Comparison of ENCODE assay signal across 11 mouse cellular contexts in genomic region chr3:79218566-79219051, GRCm38 (mm10).
A peak's percentile ranks its signal among the peaks of the same experiment; 100 is the strongest.
DNase-seq lines count a peak whose midpoint lies in the region; ATAC-seq and TF ChIP-seq lines count a peak whose summit lies in the region.
"Had no signal": no experiment of that assay in that cellular context is flagged by ENCODE, and none has a peak within 500 bp of the region (broad histone marks: within the 10 kb centered on the region; RNA-seq: fewer than 3 reads in every experiment).

No protein-coding gene starts in this region.

- peaks cover 6% of the 10 kb centered on the region; the same call in 1 of the 2 replicates for H3K4me1 ChIP-seq in forebrain, embryonic 11.5 days (replicated peaks; ENCODE audit: control insufficient read depth, insufficient read depth, low read length)
- H3K4me1 ChIP-seq in forebrain, embryonic 13.5 days = peaks cover 27% of the 10 kb centered on the region
- H3K4me1 ChIP-seq in liver, postnatal 0 days (ENCODE audit: insufficient read depth) = peaks cover 14% of the 10 kb centered on the region
- H3K4me1 ChIP-seq in liver, embryonic 12.5 days = peaks cover 15% of the 10 kb centered on the region; the same call in 1 of the 2 replicates
- H3K4me1 ChIP-seq in cortical plate, adult 2 months (ENCODE audit: control insufficient read depth, insufficient read depth, low read length) = peaks cover 7% of the 10 kb centered on the region
- peaks cover 21% of the 10 kb centered on the region for H3K4me1 ChIP-seq in neural tube, embryonic 12.5 days

- H3K9ac ChIP-seq in forebrain, embryonic 11.5 days (ENCODE audit: low read length) = no peak overlapping the region
- no peak overlapping the region for H3K9ac ChIP-seq in forebrain, embryonic 13.5 days
- no peak overlapping the region for H3K9ac ChIP-seq in liver, postnatal 0 days (replicated peaks)
- H3K9ac ChIP-seq in liver, embryonic 12.5 days = no peak overlapping the region
- H3K9ac ChIP-seq in neural tube, embryonic 12.5 days = no peak overlapping the region

- DNase-seq in forebrain, embryonic 11.5 days (ENCODE audit: low spot score) = no peak
- no peak for DNase-seq in liver, postnatal 0 days
- no peak for DNase-seq in adipocyte (ENCODE audit: low spot score)
- no peak for DNase-seq in left cerebral cortex, adult 11 months (ENCODE audit: low spot score)
- DNase-seq: cerebellum, postnatal 25 days; spleen, adult 18-20 months had no signal

- H3K27me3 ChIP-seq in forebrain, embryonic 11.5 days (ENCODE audit: control insufficient read depth, insufficient read depth, low read length) = no peaks in the 10 kb centered on the region
- no peaks in the 10 kb centered on the region for H3K27me3 ChIP-seq in forebrain, embryonic 13.5 days
- H3K27me3 ChIP-seq in liver, postnatal 0 days (ENCODE audit: insufficient read depth, low read length) = no peaks in the 10 kb centered on the region
- no peaks in the 10 kb centered on the region for H3K27me3 ChIP-seq in liver, embryonic 12.5 days (replicated peaks)
- no peaks in the 10 kb centered on the region for H3K27me3 ChIP-seq in neural tube, embryonic 12.5 days (replicated peaks)

- 0 out of 2 replicates have a peak overlapping the region, but pooled peaks have one; percentile 15 for H3K4me2 ChIP-seq in forebrain, embryonic 11.5 days (ENCODE audit: low read depth, low read length, severe bottlenecking)
- H3K4me2 ChIP-seq in forebrain, embryonic 13.5 days = no peak overlapping the region
- H3K4me2 ChIP-seq in liver, postnatal 0 days (ENCODE audit: low read depth, low read length) = no peak overlapping the region
- H3K4me2 ChIP-seq in liver, embryonic 12.5 days = no peak overlapping the region
- no peak overlapping the region for H3K4me2 ChIP-seq in neural tube, embryonic 12.5 days (replicated peaks)
- H3K4me2 ChIP-seq: liver, embryonic 11.5 days had no signal

- 0 out of 2 replicates have a peak overlapping the region, but pooled peaks have one; percentile 6 for H3K27ac ChIP-seq in forebrain, embryonic 11.5 days (ENCODE audit: low read depth, low read length)
- no peak overlapping the region for H3K27ac ChIP-seq in forebrain, embryonic 13.5 days
- H3K27ac ChIP-seq in liver, postnatal 0 days (ENCODE audit: low read depth) = peak overlapping the region; percentile 58; the same call in 1 of the 2 replicates
- no peak overlapping the region for H3K27ac ChIP-seq in liver, embryonic 12.5 days
- 0 out of 2 replicates have a peak overlapping the region, but pooled peaks have one; percentile 73 for H3K27ac ChIP-seq in cortical plate, adult 2 months (ENCODE audit: insufficient read depth, low read length)
- no peak overlapping the region for H3K27ac ChIP-seq in neural tube, embryonic 12.5 days

- no peak for TF ChIP-seq CTCF in liver, postnatal 0 days (IDR thresholded peaks at IDR 0.05; ENCODE audit: low read depth)
- no peak for TF ChIP-seq CTCF in cortical plate, adult 2 months (IDR thresholded peaks at IDR 0.05; ENCODE audit: extremely low read depth, insufficient read depth, low read length)

- ATAC-seq in forebrain, embryonic 11.5 days (replicated peaks; ENCODE audit: low FRiP score) = peak; percentile 62; the same call in 1 of the 2 replicates
- no peak for ATAC-seq in forebrain, embryonic 13.5 days
- ATAC-seq in liver, postnatal 0 days = no peak
- no peak for ATAC-seq in liver, embryonic 12.5 days
- ATAC-seq in neural tube, embryonic 12.5 days (ENCODE audit: low FRiP score, low read depth) = peak; percentile 38; the same call in 1 of the 2 replicates

- H3K36me3 ChIP-seq in forebrain, embryonic 11.5 days (ENCODE audit: control insufficient read depth, insufficient read depth, low read length) = no peaks in the 10 kb centered on the region
- no peaks in the 10 kb centered on the region for H3K36me3 ChIP-seq in forebrain, embryonic 13.5 days (ENCODE audit: poor library complexity, severe bottlenecking)
- H3K36me3 ChIP-seq in liver, postnatal 0 days (replicated peaks; ENCODE audit: insufficient read depth, low read length) = no peaks in the 10 kb centered on the region
- no peaks in the 10 kb centered on the region for H3K36me3 ChIP-seq in liver, embryonic 12.5 days
- H3K36me3 ChIP-seq in neural tube, embryonic 12.5 days = no peaks in the 10 kb centered on the region

- no peaks in the 10 kb centered on the region for H3K9me3 ChIP-seq in forebrain, embryonic 11.5 days (ENCODE audit: control insufficient read depth, low read length)
- H3K9me3 ChIP-seq in forebrain, embryonic 13.5 days (replicated peaks) = no peaks in the 10 kb centered on the region
- H3K9me3 ChIP-seq in liver, postnatal 0 days (ENCODE audit: low read length) = no peaks in the 10 kb centered on the region
- no peaks in the 10 kb centered on the region for H3K9me3 ChIP-seq in liver, embryonic 12.5 days (replicated peaks)
- no peaks in the 10 kb centered on the region for H3K9me3 ChIP-seq in neural tube, embryonic 12.5 days

- TF ChIP-seq EP300 in liver, postnatal 0 days (IDR thresholded peaks at IDR 0.05; ENCODE audit: low read depth) = peak; percentile 47; the same call in 1 of the 2 replicates

- 8% methylated on average over 4 of the region's 4 CpGs for WGBS in forebrain, embryonic 11.5 days
- WGBS in forebrain, embryonic 13.5 days = 3% methylated on average over 4 of the region's 4 CpGs
- WGBS in liver, postnatal 0 days (ENCODE audit: insufficient replicate concordance) = 49% methylated on average over 4 of the region's 4 CpGs
- WGBS in liver, embryonic 12.5 days (ENCODE audit: insufficient replicate concordance) = 51% methylated on average over 4 of the region's 4 CpGs
- WGBS in neural tube, embryonic 12.5 days = 14% methylated on average over 4 of the region's 4 CpGs

- H3K4me3 ChIP-seq in forebrain, embryonic 11.5 days (ENCODE audit: low read depth, low read length) = no peak overlapping the region
- no peak overlapping the region for H3K4me3 ChIP-seq in forebrain, embryonic 13.5 days
- no peak overlapping the region for H3K4me3 ChIP-seq in liver, postnatal 0 days (ENCODE audit: low read depth, low read length)
- no peak overlapping the region for H3K4me3 ChIP-seq in liver, embryonic 12.5 days
- H3K4me3 ChIP-seq in cortical plate, adult 2 months (ENCODE audit: insufficient read depth, low read length) = no peak overlapping the region
- H3K4me3 ChIP-seq in neural tube, embryonic 12.5 days = no peak overlapping the region

- TF ChIP-seq POLR2A in cortical plate, adult 2 months (IDR thresholded peaks at IDR 0.05; ENCODE audit: extremely low read depth, insufficient read depth, low read length) = no peak

Comparison
In these comparisons a context has a peak if more than half of its experiments do, and no peak if none do; other contexts are left out.
1. ATAC-seq: peak in forebrain, embryonic 11.5 days (single experiment) and neural tube, embryonic 12.5 days (single experiment); none in forebrain, embryonic 13.5 days (single experiment), liver, postnatal 0 days (single experiment) and liver, embryonic 12.5 days (single experiment).
2. H3K27ac ChIP-seq: peak in forebrain, embryonic 11.5 days (single experiment), liver, postnatal 0 days (single experiment) and cortical plate, adult 2 months (single experiment); none in forebrain, embryonic 13.5 days (single experiment), liver, embryonic 12.5 days (single experiment) and neural tube, embryonic 12.5 days (single experiment).